Mouse (Mus musculus) 3134 (cell line): ENCODE measurements around the gene Wrap73.

ENCODE experiments used
- DNase-seq: peaks from one replicate; pipeline ENCODE4 v3.0.0-alpha.2; 2011; ENCODE audit warnings: low spot score; ENCODE audit not compliant: insufficient read length; ENCODE audit errors: extremely low read depth

Wrap73 gene

DNA sequence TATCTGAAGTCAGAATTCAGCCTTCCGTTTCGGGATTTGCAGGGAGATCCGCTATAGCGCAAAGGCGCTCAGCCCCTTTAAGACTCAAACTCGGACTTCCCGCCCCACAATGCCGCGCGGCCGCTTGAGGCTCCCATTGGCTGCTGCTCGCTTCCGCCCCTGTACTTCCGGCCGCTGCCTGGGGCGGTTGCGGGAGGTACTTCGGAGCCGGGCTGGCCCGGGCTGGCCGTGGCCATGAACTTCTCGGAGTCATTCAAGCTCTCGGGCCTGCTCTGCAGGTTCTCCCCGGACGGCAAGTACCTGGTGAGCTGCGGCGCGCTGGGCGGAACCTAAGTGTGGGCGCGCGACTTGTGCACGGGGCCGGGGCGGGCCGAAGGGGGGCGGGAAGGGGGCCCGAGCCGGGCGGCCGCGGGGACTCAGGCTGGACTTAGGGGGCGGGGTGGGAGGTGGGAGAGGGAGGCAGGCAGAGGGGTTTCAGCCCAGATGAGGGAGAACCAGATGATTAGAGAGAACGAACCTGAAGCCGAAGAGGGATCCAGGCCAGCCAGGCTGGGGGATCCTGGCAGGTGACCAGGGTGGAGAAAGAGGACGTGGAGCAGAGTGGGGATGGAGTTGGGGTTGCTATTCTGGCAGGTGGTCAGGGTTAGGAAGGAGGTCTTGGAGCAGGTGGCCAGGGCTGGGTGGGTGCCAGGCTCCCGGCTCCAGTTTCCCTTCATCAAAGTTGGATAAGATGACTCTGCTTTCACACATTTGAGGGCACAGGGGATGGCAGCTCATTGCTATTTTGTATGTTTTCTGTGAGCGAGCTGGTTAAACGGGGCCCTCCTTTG, at the start of gene Wrap73:
Wrap73 (plus strand) TSS at position 162 of the 830 bp plus-strand sequence.
- peak; percentile 81 for DNase-seq

GRCm38 (mm10) chr4:154093210-154093609, 49.0 kb upstream of the Wrap73 start:
- DNase-seq = no peak

DNA sequence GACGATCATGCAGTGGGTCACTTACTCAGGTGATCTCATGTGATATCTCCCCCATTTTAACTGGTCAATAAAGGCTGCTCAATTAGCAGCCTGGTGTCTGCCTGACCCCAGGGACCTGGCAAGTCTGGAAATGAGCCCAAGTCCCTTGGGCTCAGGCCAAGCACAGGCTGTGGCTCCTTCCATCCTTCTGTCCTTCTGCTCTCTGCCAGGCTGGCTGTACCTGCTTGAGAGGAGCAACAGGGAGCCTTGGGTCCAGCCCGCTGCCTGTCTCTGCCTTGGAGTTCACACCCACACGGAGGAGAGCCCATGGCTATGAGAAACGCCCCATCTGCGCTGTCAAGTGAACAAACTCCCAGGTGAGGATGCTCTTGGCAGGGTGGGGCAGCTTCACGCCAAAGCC, 46.1 kb upstream of the Wrap73 start:
- no peak for DNase-seq

DNA sequence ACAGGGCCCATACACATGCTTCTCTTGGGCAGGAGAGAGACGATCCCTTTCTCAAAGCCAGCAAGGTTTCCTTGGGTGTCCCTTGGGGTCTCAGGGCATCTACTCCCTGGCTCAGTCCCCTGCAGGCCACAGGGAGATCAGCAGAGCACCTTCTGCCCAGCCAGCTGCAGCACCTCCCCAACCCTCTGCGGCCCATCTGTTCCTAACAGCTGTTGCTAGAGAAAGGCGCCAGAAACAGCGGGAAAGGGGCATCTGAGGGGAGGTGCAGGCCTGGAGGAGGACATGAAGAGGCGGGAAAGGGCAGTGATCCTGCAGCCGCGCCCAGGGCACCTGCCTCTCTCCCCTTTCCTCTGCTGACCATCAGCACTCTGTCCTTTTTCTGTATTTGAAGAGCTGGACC, 42.8 kb upstream of the Wrap73 start:
- no peak for DNase-seq

DNA sequence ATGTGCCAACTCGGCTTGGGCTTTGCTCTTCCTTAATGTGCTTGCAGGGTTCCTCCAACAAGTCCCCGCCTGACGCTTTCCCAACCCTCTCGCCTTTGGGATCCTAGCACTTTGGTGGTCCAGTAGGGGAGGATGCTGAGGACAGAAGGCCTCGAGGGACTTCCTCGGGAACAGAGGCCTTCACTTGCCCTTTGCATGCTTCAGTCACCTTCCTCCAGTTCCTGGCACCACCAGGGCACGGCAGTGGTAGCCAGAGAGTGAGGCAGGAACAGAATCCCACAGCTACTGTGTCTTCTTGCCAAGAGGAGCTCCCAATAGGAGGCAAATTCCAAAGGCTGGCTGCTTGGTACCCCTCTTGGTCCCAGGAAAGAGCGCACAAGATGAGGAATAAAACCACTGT, 38.8 kb upstream of the Wrap73 start:
- DNase-seq = no peak

DNA sequence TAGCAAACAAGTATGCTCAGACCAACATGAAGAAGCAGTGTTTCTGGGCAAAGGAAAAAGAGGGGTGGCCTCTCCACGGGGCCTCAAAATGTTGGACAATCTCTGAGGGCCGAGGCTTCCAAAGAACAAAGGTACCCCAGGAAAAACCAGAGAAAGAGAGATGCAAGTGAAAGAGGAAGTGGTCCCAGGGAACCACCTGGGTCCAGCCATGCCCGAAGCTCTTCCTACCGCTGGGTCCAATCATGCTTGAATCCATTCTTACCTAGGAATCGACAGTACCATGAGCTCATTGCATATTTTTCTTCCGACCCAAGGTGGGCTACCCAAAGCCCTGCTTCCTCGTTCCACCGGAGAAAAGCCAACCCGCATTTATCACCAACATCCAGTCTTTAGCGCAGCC, 38.3 kb upstream of the Wrap73 start:
- DNase-seq = no peak

DNA sequence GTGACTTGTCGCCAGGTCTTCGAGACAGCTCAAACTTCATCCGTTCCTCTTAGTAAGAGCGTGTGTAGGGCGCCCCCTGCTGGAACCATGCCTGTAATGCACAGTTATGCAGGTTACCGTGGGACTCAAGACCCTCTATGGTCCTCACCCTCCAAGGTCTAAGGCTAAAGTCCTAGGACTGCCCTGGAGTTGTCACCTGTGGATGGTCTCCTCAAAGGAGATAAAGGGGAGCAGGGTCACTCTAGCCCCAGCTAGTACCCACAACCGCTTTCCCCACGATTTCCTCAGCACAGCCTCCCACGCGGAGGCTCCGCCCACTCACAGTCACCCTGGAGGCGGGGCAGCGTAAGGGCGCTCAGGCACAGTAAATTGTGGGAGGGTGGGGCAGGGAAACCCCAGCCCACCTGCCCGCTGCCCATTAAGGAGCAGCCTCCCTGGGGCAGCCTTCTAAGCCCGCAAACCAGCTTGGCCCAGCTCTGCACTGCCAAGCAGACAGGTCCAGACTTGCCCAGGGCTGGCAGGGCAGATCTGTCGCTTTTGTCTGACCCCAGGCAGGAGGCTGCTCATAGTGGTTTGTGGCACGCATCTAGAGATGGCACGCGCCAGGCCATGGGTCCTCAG, 36.7 kb upstream of the Wrap73 start:
- no peak for DNase-seq

DNA sequence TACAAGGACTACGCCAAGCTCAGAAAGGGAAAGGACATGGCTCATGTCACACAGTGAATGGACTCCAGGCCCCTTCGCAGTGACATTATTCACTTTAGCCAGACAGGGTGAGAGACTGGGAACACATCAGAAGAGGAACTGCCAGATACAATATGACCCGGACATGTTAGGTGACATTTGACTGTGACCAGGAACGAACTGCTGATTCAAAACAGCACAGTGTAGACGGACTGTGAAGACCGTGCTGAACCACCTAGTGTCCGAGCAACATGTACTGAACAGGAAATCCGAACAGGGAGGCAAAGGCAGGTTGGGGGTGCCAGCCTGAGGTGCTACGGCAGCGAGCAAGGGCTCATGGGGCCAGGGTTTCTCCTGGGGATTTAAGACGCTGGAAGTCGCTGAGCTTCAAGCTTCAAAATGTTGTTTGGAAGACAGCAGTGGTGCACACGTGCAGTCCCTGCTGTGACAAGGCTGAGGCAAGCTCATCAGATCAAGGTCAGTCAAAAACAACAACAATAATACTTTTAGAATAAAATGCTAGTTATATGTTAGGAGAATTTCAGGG, 35.6 kb upstream of the Wrap73 start:
- DNase-seq = no peak

- no peak for DNase-seq
Observed at GRCm38 (mm10) chr4:154109216-154109849, 32.8 kb upstream of the Wrap73 start.

DNA sequence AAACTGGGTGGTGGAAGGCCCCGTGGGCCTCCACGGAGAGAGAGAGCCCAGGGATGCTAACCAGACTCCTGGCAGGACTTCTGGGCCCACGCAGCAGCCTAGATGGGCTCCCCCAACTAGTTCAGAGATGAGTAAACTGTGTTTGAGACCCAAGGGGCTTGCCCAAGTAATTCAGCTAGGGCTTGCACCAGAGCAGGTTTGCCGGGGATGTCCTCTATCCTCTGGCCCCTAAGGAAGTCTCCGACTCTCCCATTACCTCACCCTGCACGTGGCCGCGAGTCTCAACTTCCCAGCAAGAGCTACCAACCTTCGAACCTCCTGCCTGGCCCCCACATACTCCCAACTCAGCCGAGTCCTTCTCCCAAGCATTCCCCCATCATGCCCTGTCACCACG, 32.3 kb upstream of the Wrap73 start:
- DNase-seq = no peak

- no peak for DNase-seq
Observed at GRCm38 (mm10) chr4:154116421-154116820, 25.8 kb upstream of the Wrap73 start.

- DNase-seq = no peak
Observed at GRCm38 (mm10) chr4:154118782-154119181, 23.4 kb upstream of the Wrap73 start.

DNA sequence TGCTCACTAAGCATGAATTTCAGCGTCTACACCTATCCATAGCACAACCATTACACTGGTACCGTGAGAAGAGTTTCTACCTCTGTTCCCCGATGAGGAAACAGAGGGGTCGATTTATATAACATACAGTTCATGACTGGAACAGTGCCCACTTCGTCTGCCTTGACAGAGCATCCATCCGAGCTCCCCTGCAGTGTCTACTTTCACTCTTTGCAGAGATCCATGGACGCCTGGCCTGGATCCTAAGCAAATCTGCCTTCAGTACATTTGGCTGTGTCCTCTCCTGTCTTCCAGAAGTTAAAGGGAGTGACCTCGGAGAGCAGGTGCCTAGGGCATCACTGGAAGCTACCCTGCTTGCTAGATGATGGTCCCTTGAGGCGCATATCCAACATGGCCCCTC, 23.0 kb upstream of the Wrap73 start:
- no peak for DNase-seq

- no peak for DNase-seq
Observed at GRCm38 (mm10) chr4:154121800-154122199, 20.4 kb upstream of the Wrap73 start.

GRCm38 (mm10) chr4:154122374-154122773, 19.8 kb upstream of the Wrap73 start:
- DNase-seq = no peak

DNA sequence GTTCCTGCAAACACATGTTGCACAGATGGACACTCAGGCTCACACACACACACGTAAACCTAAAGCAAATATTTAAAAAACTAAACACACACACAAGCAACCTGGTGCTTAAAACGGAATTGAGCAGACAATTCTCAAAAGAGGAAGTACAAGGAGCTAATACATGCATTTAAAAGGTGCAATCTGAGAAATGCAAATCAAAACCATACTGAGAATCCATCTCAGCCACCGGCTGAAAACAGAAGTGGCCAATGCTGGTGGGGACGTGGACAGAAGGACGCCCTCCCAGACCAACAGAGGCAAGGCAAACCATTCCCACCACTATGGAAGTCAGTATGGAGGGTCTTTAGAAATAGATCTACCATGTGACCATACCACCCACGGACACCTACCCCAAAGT, 18.6 kb upstream of the Wrap73 start:
- DNase-seq = no peak

- DNase-seq = no peak
Observed at GRCm38 (mm10) chr4:154125202-154125601, 17.0 kb upstream of the Wrap73 start.

- no peak for DNase-seq
Observed at GRCm38 (mm10) chr4:154127273-154127672, 14.9 kb upstream of the Wrap73 start.

GRCm38 (mm10) chr4:154129950-154130349, 12.2 kb upstream of the Wrap73 start:
- DNase-seq = no peak

DNA sequence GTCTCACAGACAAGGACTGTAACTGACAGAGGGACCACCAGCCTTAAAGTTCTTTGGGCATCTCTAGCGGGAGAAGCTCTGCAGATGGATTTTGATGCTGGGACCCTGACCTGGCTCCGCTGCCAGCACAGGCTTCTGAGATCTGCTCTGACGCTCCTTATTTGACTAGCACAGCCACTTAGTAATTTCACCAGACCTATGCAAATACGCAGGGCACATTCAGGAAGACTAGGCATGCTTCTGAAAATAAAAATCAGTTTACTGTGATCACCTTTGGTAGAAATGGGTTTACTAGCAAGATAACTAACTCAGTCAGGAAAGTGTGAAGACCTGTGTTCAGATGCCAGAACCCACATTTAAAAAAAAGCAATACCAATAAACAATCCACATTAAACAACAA, 10.3 kb upstream of the Wrap73 start:
- DNase-seq = no peak

- no peak for DNase-seq
Observed at GRCm38 (mm10) chr4:154134803-154135202, 7.4 kb upstream of the Wrap73 start.

DNA sequence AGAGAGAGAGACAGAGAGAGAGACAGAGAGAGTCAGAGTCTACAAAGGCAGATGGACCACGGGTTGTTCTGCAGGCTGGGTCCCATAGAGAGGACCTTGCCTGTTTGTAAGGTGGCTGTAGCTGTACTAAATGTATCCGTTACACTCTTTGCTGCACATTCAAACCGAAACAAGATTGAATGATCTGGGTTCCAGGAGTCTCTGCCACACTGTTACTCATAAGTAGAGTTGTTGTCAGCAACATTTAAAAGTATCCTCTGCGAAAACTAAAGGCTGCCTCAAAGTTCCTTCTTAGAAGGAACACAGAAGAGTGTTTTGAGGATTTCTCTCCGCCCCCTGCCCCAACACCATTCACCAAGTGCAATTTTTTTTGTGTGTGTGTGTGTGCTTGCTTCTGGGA, 5.0 kb upstream of the Wrap73 start:
- DNase-seq = no peak
